Mouse (Mus musculus): ENCODE measurements around the gene Slc22a17. TPM values are rescaled to one million over a fixed set of nuclear protein-coding genes. Genes with fewer than 3 reads are reported as not detected.

The Slc22a17 gene
- polyA plus RNA-seq, 1 experiment: 27.8 TPM

DNA sequence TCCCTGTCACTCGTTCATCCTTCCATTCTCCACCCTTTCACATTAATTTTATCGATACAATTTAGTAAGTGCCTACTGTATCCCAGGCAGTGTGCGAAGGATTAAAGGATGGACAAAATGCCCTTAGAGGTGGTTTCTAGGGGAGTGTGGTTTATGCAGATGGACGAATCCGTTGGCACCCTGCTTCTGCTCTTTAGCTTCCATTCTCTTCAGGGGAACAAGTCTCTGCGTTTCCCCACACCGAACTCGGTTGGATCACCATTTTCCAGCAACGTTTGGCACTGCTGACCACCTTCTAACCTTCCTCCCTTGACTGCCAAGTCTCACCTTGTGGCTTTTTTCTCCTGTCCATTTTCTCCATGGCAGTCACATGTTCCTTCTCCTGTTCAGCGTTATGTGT, 411 bp upstream of the Slc22a17 start:
- peaks cover 3% of the 10 kb centered on the region for H3K4me1 ChIP-seq (ENCODE audit: control insufficient read depth, insufficient read depth, low read length)
- no peaks in the 10 kb centered on the region for H3K27me3 ChIP-seq (ENCODE audit: control insufficient read depth, insufficient read depth, low read length)
- no peak overlapping the region for H3K27ac ChIP-seq (ENCODE audit: control insufficient read depth, insufficient read depth, low read depth, low read length)
- no peaks in the 10 kb centered on the region for H3K36me3 ChIP-seq (ENCODE audit: control insufficient read depth, insufficient read depth, low read length)
- peak overlapping the region; percentile 64 for H3K4me3 ChIP-seq (ENCODE audit: control insufficient read depth, low read depth, low read length)
- no peak for TF ChIP-seq CTCF (IDR thresholded peaks at IDR 0.05; ENCODE audit: control insufficient read depth, insufficient read depth, insufficient replicate concordance, low read depth, low read length)
- TF ChIP-seq POLR2A (IDR thresholded peaks at IDR 0.05; ENCODE audit: control insufficient read depth, low read depth, low read length): no peak

- Histone ChIP-seq H3K36me3 (ENCODE audit: control insufficient read depth, insufficient read depth, low read length) (no peaks in the 10 kb centered on the region), H3K4me1 (ENCODE audit: control insufficient read depth, insufficient read depth, low read length) (peaks cover 3% of the 10 kb centered on the region), H3K27me3 (ENCODE audit: control insufficient read depth, insufficient read depth, low read length) (no peaks in the 10 kb centered on the region), H3K27ac (ENCODE audit: control insufficient read depth, insufficient read depth, low read depth, low read length) (no peak overlapping the region), H3K4me3 (ENCODE audit: control insufficient read depth, low read depth, low read length) (peak overlapping the region; percentile 64)
- TF ChIP-seq CTCF (IDR thresholded peaks at IDR 0.05; ENCODE audit: control insufficient read depth, insufficient read depth, insufficient replicate concordance, low read depth, low read length) (no peak), POLR2A (IDR thresholded peaks at IDR 0.05; ENCODE audit: control insufficient read depth, low read depth, low read length) (no peak)
These were observed 652 bp downstream of the Slc22a17 start for GRCm38 (mm10) chr14:54912109-54912850.

- Histone ChIP-seq H3K4me3 (ENCODE audit: control insufficient read depth, low read depth, low read length) (no peak overlapping the region), H3K4me1 (ENCODE audit: control insufficient read depth, insufficient read depth, low read length) (peaks cover 3% of the 10 kb centered on the region), H3K27ac (ENCODE audit: control insufficient read depth, insufficient read depth, low read depth, low read length) (no peak overlapping the region), H3K36me3 (ENCODE audit: control insufficient read depth, insufficient read depth, low read length) (no peaks in the 10 kb centered on the region), H3K27me3 (ENCODE audit: control insufficient read depth, insufficient read depth, low read length) (no peaks in the 10 kb centered on the region)
- TF ChIP-seq POLR2A (IDR thresholded peaks at IDR 0.05; ENCODE audit: control insufficient read depth, low read depth, low read length) (no peak), CTCF (IDR thresholded peaks at IDR 0.05; ENCODE audit: control insufficient read depth, insufficient read depth, insufficient replicate concordance, low read depth, low read length) (no peak)
These were observed 4.2 kb downstream of the Slc22a17 start for GRCm38 (mm10) chr14:54908682-54909081.

- Histone ChIP-seq H3K27ac (ENCODE audit: control insufficient read depth, insufficient read depth, low read depth, low read length) (no peak overlapping the region), H3K4me3 (ENCODE audit: control insufficient read depth, low read depth, low read length) (no peak overlapping the region), H3K36me3 (ENCODE audit: control insufficient read depth, insufficient read depth, low read length) (no peaks in the 10 kb centered on the region), H3K27me3 (ENCODE audit: control insufficient read depth, insufficient read depth, low read length) (no peaks in the 10 kb centered on the region), H3K4me1 (ENCODE audit: control insufficient read depth, insufficient read depth, low read length) (no peaks in the 10 kb centered on the region)
- TF ChIP-seq CTCF (IDR thresholded peaks at IDR 0.05; ENCODE audit: control insufficient read depth, insufficient read depth, insufficient replicate concordance, low read depth, low read length) (no peak), POLR2A (IDR thresholded peaks at IDR 0.05; ENCODE audit: control insufficient read depth, low read depth, low read length) (no peak)
These were observed 9.3 kb downstream of the Slc22a17 start for GRCm38 (mm10) chr14:54903641-54904040.

- Histone ChIP-seq H3K36me3 (ENCODE audit: control insufficient read depth, insufficient read depth, low read length) (peaks cover 5% of the 10 kb centered on the region), H3K4me3 (ENCODE audit: control insufficient read depth, low read depth, low read length) (no peak overlapping the region), H3K27ac (ENCODE audit: control insufficient read depth, insufficient read depth, low read depth, low read length) (no peak overlapping the region), H3K4me1 (ENCODE audit: control insufficient read depth, insufficient read depth, low read length) (peaks cover 6% of the 10 kb centered on the region), H3K27me3 (ENCODE audit: control insufficient read depth, insufficient read depth, low read length) (no peaks in the 10 kb centered on the region)
- TF ChIP-seq POLR2A (IDR thresholded peaks at IDR 0.05; ENCODE audit: control insufficient read depth, low read depth, low read length) (no peak), CTCF (IDR thresholded peaks at IDR 0.05; ENCODE audit: control insufficient read depth, insufficient read depth, insufficient replicate concordance, low read depth, low read length) (no peak)
These were observed 12.5 kb downstream of the Slc22a17 start for GRCm38 (mm10) chr14:54900383-54900782.

GRCm38 (mm10) chr14:54897445-54897844, 15.5 kb downstream of the Slc22a17 start:
- Histone ChIP-seq H3K36me3 (ENCODE audit: control insufficient read depth, insufficient read depth, low read length) (peaks cover 5% of the 10 kb centered on the region), H3K4me1 (ENCODE audit: control insufficient read depth, insufficient read depth, low read length) (peaks cover 6% of the 10 kb centered on the region), H3K27me3 (ENCODE audit: control insufficient read depth, insufficient read depth, low read length) (no peaks in the 10 kb centered on the region), H3K27ac (ENCODE audit: control insufficient read depth, insufficient read depth, low read depth, low read length) (peak overlapping the region; percentile 85), H3K4me3 (ENCODE audit: control insufficient read depth, low read depth, low read length) (peak overlapping the region; percentile 50)
- TF ChIP-seq CTCF (IDR thresholded peaks at IDR 0.05; ENCODE audit: control insufficient read depth, insufficient read depth, insufficient replicate concordance, low read depth, low read length) (no peak), POLR2A (IDR thresholded peaks at IDR 0.05; ENCODE audit: control insufficient read depth, low read depth, low read length) (no peak)

GRCm38 (mm10) chr14:54894296-54895151, 18.4 kb downstream of the Slc22a17 start:
- H3K27ac ChIP-seq (ENCODE audit: control insufficient read depth, insufficient read depth, low read depth, low read length): peak overlapping the region; percentile 95
- no peaks in the 10 kb centered on the region for H3K27me3 ChIP-seq (ENCODE audit: control insufficient read depth, insufficient read depth, low read length)
- H3K36me3 ChIP-seq (ENCODE audit: control insufficient read depth, insufficient read depth, low read length): peaks cover 5% of the 10 kb centered on the region
- peaks cover 6% of the 10 kb centered on the region for H3K4me1 ChIP-seq (ENCODE audit: control insufficient read depth, insufficient read depth, low read length)
- H3K4me3 ChIP-seq (ENCODE audit: control insufficient read depth, low read depth, low read length): peak overlapping the region; percentile 99
- no peak for TF ChIP-seq CTCF (IDR thresholded peaks at IDR 0.05; ENCODE audit: control insufficient read depth, insufficient read depth, insufficient replicate concordance, low read depth, low read length)
- peak; percentile 60; the same call in 1 of the 2 replicates for TF ChIP-seq POLR2A (IDR thresholded peaks at IDR 0.05; ENCODE audit: control insufficient read depth, low read depth, low read length)
